Mouse (Mus musculus): ENCODE measurements around the gene Zbp1. TPM values are rescaled to one million over a fixed set of nuclear protein-coding genes. Genes with fewer than 3 reads are reported as not detected.

Zbp1 gene
- polyA plus RNA-seq, 1 experiment: 68.4 TPM

DNA sequence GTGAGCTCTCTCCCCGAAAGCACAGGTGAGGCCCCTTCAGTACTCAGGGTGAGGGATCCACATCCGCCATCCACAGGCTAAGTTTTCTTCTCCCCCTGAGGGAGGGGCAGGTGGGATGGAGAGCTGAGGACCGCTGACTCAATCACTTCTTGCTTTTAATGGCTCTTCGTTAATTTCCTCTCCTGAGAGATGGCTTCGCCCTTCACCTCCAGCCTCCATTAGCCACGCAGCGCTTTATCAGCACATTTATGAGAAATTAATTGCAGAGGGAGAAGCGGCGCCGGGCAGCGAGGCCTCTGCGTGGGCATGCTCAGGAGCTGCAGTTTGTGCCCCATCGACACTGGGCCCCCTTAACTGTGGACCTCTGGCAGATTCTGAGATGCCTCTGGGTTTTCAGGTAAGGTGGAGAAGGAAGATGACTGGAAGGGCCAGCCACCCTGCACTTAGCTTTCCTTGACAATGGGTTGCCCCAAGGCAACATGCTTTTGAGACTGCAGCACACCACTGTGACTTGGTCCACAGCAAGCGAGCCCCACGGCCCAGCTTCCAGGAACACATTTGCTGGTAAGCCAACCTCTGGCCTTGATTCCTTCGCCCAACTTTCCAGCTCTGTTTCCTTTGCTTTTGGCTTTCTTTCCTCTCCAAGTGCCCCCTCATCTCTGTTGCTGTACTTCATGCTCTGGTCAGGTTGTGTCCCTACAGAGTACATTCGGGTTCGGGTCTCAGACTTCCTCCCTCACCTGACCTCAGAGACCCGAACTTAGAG lies 15.6 kb downstream of the Zbp1 start:
- H3K4me3 ChIP-seq (ENCODE audit: insufficient read depth, low read length): no peak overlapping the region
- TF ChIP-seq CTCF (IDR thresholded peaks at IDR 0.05; ENCODE audit: low read depth, low read length) (no peak), POLR2A (IDR thresholded peaks at IDR 0.05; ENCODE audit: borderline replicate concordance, low read depth, low read length) (no peak)
- H3K4me1 ChIP-seq (ENCODE audit: control insufficient read depth, insufficient read depth, low read length): no peaks in the 10 kb centered on the region

DNA sequence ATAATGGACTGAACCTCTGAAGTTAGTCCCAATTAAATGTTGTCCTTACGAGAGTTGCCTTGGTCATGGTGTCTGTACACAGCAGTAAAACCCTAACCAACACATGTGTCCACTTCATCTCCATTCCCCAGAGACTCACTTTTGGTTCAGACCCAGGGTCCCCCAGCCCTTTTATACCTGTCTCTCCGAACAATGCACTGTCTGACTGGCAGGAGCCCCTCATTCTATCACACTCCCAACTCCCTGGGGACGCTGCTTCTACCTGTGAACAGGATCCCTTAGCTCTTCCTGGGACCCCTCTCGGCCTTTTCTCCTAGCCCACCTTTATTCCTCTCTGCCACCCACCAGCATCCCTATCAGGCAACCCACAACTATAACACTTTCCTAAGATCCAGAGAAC lies 23.9 kb downstream of the Zbp1 start:
- H3K4me3 ChIP-seq (ENCODE audit: insufficient read depth, low read length): no peak overlapping the region
- TF ChIP-seq POLR2A (IDR thresholded peaks at IDR 0.05; ENCODE audit: borderline replicate concordance, low read depth, low read length) (no peak), CTCF (IDR thresholded peaks at IDR 0.05; ENCODE audit: low read depth, low read length) (no peak)

More for the DNA sequence above, 15.6 kb downstream of the Zbp1 start:
- H3K27ac ChIP-seq (ENCODE audit: insufficient read depth, low read depth, low read length): no peak overlapping the region

DNA sequence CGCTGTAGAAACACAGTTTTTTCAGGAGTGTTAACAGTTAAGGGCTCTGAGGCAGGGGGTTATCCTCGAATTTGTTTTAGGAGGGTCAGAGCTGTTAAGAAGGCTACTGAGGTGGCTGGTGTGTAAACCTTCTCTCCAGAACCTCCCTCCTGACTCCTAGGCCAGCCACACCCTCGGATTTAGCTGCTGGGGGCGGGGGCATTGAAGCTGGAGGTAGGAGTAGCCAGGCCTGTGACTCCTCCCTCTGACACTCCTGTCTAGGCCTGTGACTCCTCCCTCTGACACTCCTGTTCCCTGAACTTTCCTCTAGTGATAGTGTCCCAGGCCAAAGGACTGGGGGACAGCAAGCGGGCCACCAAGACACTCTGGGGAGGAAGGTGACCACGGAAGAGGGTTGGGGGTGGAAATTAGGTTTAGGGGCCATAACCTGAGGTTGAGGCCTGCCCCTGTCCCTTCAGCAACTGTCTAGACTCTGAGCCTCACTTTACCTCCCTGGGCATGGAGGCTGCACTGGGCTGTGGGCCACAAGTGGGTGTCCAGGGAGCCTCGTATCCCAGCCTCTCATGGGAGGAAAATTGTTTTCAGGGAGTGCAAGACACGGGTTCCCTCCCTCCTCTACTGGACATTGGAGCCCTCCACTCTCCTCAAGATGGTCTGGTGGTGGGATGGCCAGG lies 31.4 kb downstream of the Zbp1 start:
- no peaks in the 10 kb centered on the region for H3K4me1 ChIP-seq (ENCODE audit: control insufficient read depth, insufficient read depth, low read length)
- no peak overlapping the region for H3K27ac ChIP-seq (ENCODE audit: insufficient read depth, low read depth, low read length)
- no peak overlapping the region for H3K4me3 ChIP-seq (ENCODE audit: insufficient read depth, low read length)
- TF ChIP-seq POLR2A (IDR thresholded peaks at IDR 0.05; ENCODE audit: borderline replicate concordance, low read depth, low read length): no peak
- no peak for TF ChIP-seq CTCF (IDR thresholded peaks at IDR 0.05; ENCODE audit: low read depth, low read length)

More for the DNA sequence above, 23.9 kb downstream of the Zbp1 start:
- Histone ChIP-seq H3K27ac (ENCODE audit: insufficient read depth, low read depth, low read length) (no peak overlapping the region), H3K4me1 (ENCODE audit: control insufficient read depth, insufficient read depth, low read length) (no peaks in the 10 kb centered on the region)

DNA sequence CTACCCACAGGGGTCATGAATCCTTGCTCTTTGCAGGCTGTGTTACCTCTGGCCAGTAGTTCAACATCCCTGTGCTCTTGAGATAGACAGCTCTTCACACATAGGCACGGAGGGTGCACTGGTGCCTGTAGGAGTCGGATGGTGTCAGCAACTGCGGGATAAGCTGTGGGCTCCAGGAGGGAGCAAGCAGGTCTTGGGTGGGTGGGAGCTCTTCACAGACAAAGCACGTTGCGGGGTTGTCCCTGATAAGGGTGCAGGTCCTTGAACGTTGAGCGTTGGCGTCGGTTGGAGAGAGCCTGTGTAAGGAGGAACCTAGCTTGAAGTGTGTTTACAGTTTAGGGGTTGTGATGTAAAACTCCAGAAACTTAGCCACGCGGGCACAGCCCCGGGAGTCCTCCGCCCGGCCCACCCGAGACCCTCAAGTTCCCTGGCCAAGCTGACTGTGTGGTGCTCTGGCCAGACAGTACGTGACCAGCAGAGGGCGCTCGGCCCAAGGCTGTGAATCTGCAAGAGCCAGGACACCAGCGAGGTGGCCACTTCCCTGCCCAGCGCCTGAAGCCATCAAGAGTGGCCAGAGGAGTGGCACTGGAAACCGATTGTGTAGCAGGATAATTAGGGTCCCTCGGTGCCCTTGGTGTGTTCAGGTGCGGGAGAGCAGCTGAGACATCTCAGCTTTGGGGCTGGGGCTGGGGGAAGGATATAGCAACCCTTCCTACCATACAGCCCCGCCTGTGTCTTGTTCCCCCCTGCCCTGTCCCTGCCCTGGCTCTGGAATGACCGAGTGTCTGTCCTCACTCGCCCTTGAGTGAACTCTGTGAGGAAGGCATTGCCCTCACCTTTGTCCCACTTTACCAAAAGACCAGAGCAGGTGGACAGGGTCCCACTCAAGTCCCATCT lies 32.4 kb downstream of the Zbp1 start:
- Histone ChIP-seq H3K4me1 (ENCODE audit: control insufficient read depth, insufficient read depth, low read length) (no peaks in the 10 kb centered on the region), H3K4me3 (ENCODE audit: insufficient read depth, low read length) (no peak overlapping the region), H3K27ac (ENCODE audit: insufficient read depth, low read depth, low read length) (no peak overlapping the region)
- TF ChIP-seq CTCF (IDR thresholded peaks at IDR 0.05; ENCODE audit: low read depth, low read length) (peak; percentile 85), POLR2A (IDR thresholded peaks at IDR 0.05; ENCODE audit: borderline replicate concordance, low read depth, low read length) (no peak)

DNA sequence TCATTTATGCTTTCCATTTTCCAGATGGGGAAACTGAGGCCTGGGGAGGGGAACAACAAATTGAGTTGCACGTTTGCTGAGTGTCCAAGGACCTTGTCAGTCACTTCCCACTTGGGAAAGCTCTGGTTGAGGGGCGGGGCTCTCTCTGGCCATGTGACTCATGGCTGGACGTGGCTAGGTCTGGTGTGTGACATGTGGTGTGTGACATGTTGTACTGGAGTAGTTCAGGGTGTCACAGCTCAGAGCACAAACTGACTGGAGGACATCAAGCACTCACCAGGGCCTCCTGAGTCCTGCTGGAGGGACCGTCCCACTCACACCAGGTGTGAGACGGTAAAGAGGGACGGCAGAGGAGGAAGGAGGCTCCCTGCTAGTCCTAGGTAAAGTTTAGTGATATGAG lies 33.4 kb downstream of the Zbp1 start:
- TF ChIP-seq POLR2A (IDR thresholded peaks at IDR 0.05; ENCODE audit: borderline replicate concordance, low read depth, low read length): no peak
- no peak for TF ChIP-seq CTCF (IDR thresholded peaks at IDR 0.05; ENCODE audit: low read depth, low read length)
- Histone ChIP-seq H3K27ac (ENCODE audit: insufficient read depth, low read depth, low read length) (no peak overlapping the region), H3K4me1 (ENCODE audit: control insufficient read depth, insufficient read depth, low read length) (no peaks in the 10 kb centered on the region), H3K4me3 (ENCODE audit: insufficient read depth, low read length) (no peak overlapping the region)

DNA sequence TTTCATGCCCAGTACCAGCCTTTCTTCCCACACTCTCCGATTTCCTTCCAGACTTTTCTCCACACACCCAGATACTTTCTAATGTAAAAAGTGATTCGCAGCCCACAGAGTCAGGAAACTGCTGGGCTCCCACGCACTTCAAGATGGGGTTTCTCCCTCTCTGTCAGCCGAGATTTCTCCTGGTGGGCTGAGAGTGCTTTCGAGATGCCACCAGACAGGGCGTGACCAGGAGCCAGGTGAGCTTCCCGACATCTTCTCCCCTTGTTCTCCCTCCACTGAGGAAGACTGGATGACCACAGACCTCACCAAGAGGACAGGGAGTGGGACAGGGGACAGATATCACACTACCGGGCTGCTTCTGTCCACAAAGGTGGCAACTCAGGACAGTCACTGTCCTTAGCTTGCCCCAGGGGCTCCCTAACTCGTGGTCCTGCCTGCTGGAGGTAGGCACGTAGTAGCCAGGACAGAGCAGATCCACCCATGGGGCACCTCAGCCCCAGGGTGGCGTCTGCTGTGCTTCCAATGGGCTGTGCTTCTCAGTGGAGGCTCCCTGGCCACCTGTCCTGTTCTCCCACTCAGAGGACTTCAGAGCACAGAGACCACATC lies 34.1 kb downstream of the Zbp1 start:
- H3K4me1 ChIP-seq (ENCODE audit: control insufficient read depth, insufficient read depth, low read length): no peaks in the 10 kb centered on the region
- no peak overlapping the region for H3K27ac ChIP-seq (ENCODE audit: insufficient read depth, low read depth, low read length)
- no peak for TF ChIP-seq CTCF (IDR thresholded peaks at IDR 0.05; ENCODE audit: low read depth, low read length)
- no peak for TF ChIP-seq POLR2A (IDR thresholded peaks at IDR 0.05; ENCODE audit: borderline replicate concordance, low read depth, low read length)
- no peak overlapping the region for H3K4me3 ChIP-seq (ENCODE audit: insufficient read depth, low read length)

DNA sequence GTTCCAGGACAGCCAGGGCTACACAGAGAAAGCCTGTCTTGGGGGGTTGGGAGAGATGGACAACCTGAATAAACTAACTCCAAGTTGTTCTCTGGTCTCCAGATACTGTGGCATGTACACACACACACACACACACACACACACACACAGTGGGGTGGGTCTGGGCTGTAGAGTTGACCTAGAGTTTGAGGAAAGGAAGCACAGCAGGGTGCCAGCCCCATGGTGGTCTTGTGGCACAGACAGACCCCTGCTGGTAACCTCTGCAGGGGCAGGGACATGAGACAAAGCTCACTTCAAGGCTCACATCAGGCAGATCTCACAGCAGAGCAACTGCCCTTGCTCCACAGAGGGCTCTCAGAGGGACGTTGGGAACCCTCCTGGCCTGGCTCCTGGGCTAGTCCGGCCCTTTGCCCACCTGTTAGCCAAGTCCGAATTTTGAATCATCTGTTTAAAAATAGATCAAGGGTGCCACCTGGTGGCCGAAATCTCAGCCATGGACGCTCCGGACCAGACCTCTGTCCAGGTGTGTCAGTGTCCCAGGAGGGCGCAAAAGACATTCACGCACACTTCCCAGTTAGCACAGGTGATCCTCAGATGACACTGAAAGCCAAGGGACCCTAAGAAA lies 34.8 kb downstream of the Zbp1 start:
- Histone ChIP-seq H3K27ac (ENCODE audit: insufficient read depth, low read depth, low read length) (no peak overlapping the region), H3K4me1 (ENCODE audit: control insufficient read depth, insufficient read depth, low read length) (no peaks in the 10 kb centered on the region), H3K4me3 (ENCODE audit: insufficient read depth, low read length) (no peak overlapping the region)
- TF ChIP-seq CTCF (IDR thresholded peaks at IDR 0.05; ENCODE audit: low read depth, low read length): peak; percentile 84
- TF ChIP-seq POLR2A (IDR thresholded peaks at IDR 0.05; ENCODE audit: borderline replicate concordance, low read depth, low read length): no peak

DNA sequence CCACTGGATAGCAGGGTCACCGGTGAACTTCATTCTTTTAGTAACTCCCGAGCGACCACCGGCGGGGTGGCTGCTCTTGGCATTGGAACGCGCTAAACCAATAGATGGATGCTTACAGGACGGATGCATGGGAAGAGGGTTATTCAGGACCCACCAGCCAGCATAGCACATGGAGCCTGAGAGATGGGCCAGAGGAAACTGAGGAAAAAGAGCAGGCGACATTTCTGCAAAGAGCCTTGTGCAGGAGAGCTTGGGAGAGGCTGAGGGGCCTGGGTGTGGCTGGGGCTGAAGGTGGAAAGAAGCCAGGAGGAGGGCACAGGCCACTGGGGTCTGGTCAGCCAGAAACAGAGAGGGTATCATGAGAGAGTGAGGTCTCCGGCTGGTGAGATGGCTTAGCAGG lies 35.4 kb downstream of the Zbp1 start:
- Histone ChIP-seq H3K27ac (ENCODE audit: insufficient read depth, low read depth, low read length) (no peak overlapping the region), H3K4me3 (ENCODE audit: insufficient read depth, low read length) (no peak overlapping the region), H3K4me1 (ENCODE audit: control insufficient read depth, insufficient read depth, low read length) (no peaks in the 10 kb centered on the region)
- no peak for TF ChIP-seq CTCF (IDR thresholded peaks at IDR 0.05; ENCODE audit: low read depth, low read length)
- TF ChIP-seq POLR2A (IDR thresholded peaks at IDR 0.05; ENCODE audit: borderline replicate concordance, low read depth, low read length): no peak

DNA sequence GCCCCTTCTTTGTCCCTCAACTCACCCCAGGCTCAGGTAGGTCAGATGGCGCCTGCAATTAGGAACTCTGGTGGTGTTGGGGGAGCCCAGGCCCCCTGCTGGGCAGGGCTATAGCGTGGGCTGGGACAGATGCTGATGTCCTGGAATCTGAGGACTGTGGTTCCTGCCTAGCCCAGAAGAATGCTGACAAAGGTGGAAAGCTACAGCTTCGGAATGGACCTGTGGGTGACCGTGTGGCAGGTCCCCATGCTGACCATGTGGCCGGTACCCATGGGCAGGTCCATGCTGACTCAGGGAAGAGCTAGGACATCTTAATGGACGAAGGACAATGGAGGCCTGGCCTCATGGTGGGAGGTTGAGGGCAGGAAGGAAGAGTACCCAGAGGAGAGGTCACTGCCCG lies 35.9 kb downstream of the Zbp1 start:
- Histone ChIP-seq H3K4me1 (ENCODE audit: control insufficient read depth, insufficient read depth, low read length) (no peaks in the 10 kb centered on the region), H3K4me3 (ENCODE audit: insufficient read depth, low read length) (no peak overlapping the region), H3K27ac (ENCODE audit: insufficient read depth, low read depth, low read length) (no peak overlapping the region)
- no peak for TF ChIP-seq POLR2A (IDR thresholded peaks at IDR 0.05; ENCODE audit: borderline replicate concordance, low read depth, low read length)
- no peak for TF ChIP-seq CTCF (IDR thresholded peaks at IDR 0.05; ENCODE audit: low read depth, low read length)

All from bone marrow macrophage, adult 2 months (primary cell).